Comparison of ENCODE assay signal across 12 mouse cellular contexts in genomic region chr19:55257656-55258375, GRCm38 (mm10). TPM values are rescaled to one million over a fixed set of nuclear protein-coding genes. Genes with fewer than 3 reads are reported as not detected.
A peak's percentile ranks its signal among the peaks of the same experiment; 100 is the strongest.
DNase-seq lines count a peak whose midpoint lies in the region; ATAC-seq lines count a peak whose summit lies in the region.
"Had no signal": no experiment of that assay in that cellular context is flagged by ENCODE, and none has a peak within 500 bp of the region (broad histone marks: within the 10 kb centered on the region; RNA-seq: fewer than 3 reads in every experiment).

No protein-coding gene starts in this region.

- H3K9me3 ChIP-seq in intestine, embryonic 16.5 days (ENCODE audit: control insufficient read depth, low read length): no peaks in the 10 kb centered on the region
- H3K9me3 ChIP-seq in lung, embryonic 16.5 days (ENCODE audit: control insufficient read depth, low read length): no peaks in the 10 kb centered on the region
- H3K9me3 ChIP-seq: limb, embryonic 13.5 days had no signal

- peak; percentile 87 for ATAC-seq in intestine, embryonic 16.5 days
- ATAC-seq in lung, embryonic 16.5 days (ENCODE audit: low read depth): no peak
- ATAC-seq in megakaryocyte-erythroid progenitor cell, adult 5-6 weeks (replicated peaks; ENCODE audit: low FRiP score, low TSS enrichment, poor library complexity, severe bottlenecking): no peak

- H3K9ac ChIP-seq in intestine, embryonic 16.5 days (ENCODE audit: low read depth, low read length): no peak overlapping the region
- no peak overlapping the region for H3K9ac ChIP-seq in lung, embryonic 16.5 days (ENCODE audit: low read length)
- H3K9ac ChIP-seq: limb, embryonic 13.5 days had no signal

- peak overlapping the region; percentile 26 for H3K4me2 ChIP-seq in intestine, embryonic 16.5 days (ENCODE audit: low read depth, low read length)
- no peak overlapping the region for H3K4me2 ChIP-seq in lung, embryonic 16.5 days (ENCODE audit: low read depth, low read length)
- H3K4me2 ChIP-seq: limb, embryonic 13.5 days had no signal

- H3K27ac ChIP-seq in intestine, embryonic 16.5 days (ENCODE audit: low read length): peak overlapping the region; percentile 83
- peak overlapping the region; percentile 66 for H3K27ac ChIP-seq in lung, embryonic 16.5 days (ENCODE audit: low read length)
- H3K27ac ChIP-seq: layer of hippocampus, adult 2 months; limb, embryonic 13.5 days had no signal

- peak; percentile 61 for DNase-seq in urinary bladder, postnatal 14 days (ENCODE audit: low spot score)
- DNase-seq in urinary bladder, adult 2 months (ENCODE audit: low spot score): no peak
- peak; percentile 72 for DNase-seq in yolk sac, embryonic 10.5 days (ENCODE audit: low spot score)
- DNase-seq in thymus, adult 18-20 months: no peak
- DNase-seq in left cerebral cortex, adult 9 months (ENCODE audit: low spot score in 2 of 2): no peak
- DNase-seq: cerebellum, adult 9-10 months had no signal

- H3K4me3 ChIP-seq in intestine, embryonic 16.5 days (ENCODE audit: low read length): no peak overlapping the region
- no peak overlapping the region for H3K4me3 ChIP-seq in lung, embryonic 16.5 days (ENCODE audit: low read length)
- H3K4me3 ChIP-seq: layer of hippocampus, adult 2 months; limb, embryonic 13.5 days had no signal

- H3K27me3 ChIP-seq in intestine, embryonic 16.5 days (replicated peaks; ENCODE audit: control insufficient read depth, insufficient read depth, low read length): no peaks in the 10 kb centered on the region
- H3K27me3 ChIP-seq in lung, embryonic 16.5 days (ENCODE audit: control insufficient read depth, insufficient read depth, low read depth, low read length): no peaks in the 10 kb centered on the region
- H3K27me3 ChIP-seq: limb, embryonic 13.5 days had no signal

- H3K4me1 ChIP-seq in intestine, embryonic 16.5 days (ENCODE audit: control insufficient read depth, insufficient read depth, low read length): peaks cover 13% of the 10 kb centered on the region; the same call in 1 of the 2 replicates
- H3K4me1 ChIP-seq in lung, embryonic 16.5 days (replicated peaks; ENCODE audit: control insufficient read depth, insufficient read depth, low read length): peaks cover 25% of the 10 kb centered on the region

- 62% methylated on average over 5 of the region's 5 CpGs for WGBS in intestine, embryonic 16.5 days
- WGBS in lung, embryonic 16.5 days: 49% methylated on average over 5 of the region's 5 CpGs

- 0 out of 2 replicates have a peak, but pooled peaks cover 4% of the 10 kb centered on the region for H3K36me3 ChIP-seq in intestine, embryonic 16.5 days (ENCODE audit: control insufficient read depth, insufficient read depth, low read length)
- no peaks in the 10 kb centered on the region for H3K36me3 ChIP-seq in lung, embryonic 16.5 days (ENCODE audit: control insufficient read depth, insufficient read depth, low read length)
- H3K36me3 ChIP-seq: limb, embryonic 13.5 days had no signal

RNA-seq across cellular contexts. Expression of gene Acsl5, which starts 6.1 kb away (rescaled TPM):
- 47.9 and 50.6 TPM in 2 replicates for polyA plus RNA-seq in urinary bladder, adult 2 months (2012; rRNA removed)
- 589 and 886 TPM in 2 replicates for polyA plus RNA-seq in intestine, embryonic 16.5 days (2015; fragmentation: Nextera tagmentation; extraction: Ambion mirVana)
- polyA plus RNA-seq in lung, embryonic 16.5 days (2015; fragmentation: Nextera tagmentation; extraction: Ambion mirVana): 86.3 and 103 TPM in 2 replicates
- 180 and 241 TPM in 2 replicates for total RNA-seq in megakaryocyte-erythroid progenitor cell, adult 5-6 weeks (2014; fragmentation: Nextera tagmentation)
- total RNA-seq in megakaryocyte-erythroid progenitor cell, adult 5-6 weeks (2017): 295 and 345 TPM in 2 replicates

RNA-seq across cellular contexts. Expression of gene Gucy2g, which starts 16.8 kb away (rescaled TPM):
- polyA plus RNA-seq in urinary bladder, adult 2 months (2012; rRNA removed): 0.14 and 0.22 TPM in 2 replicates
- 0.04 and 0.06 TPM in 2 replicates for polyA plus RNA-seq in intestine, embryonic 16.5 days (2015; fragmentation: Nextera tagmentation; extraction: Ambion mirVana)
- 0.09 and 0.10 TPM in 2 replicates for polyA plus RNA-seq in lung, embryonic 16.5 days (2015; fragmentation: Nextera tagmentation; extraction: Ambion mirVana)
- total RNA-seq in megakaryocyte-erythroid progenitor cell, adult 5-6 weeks (2014; fragmentation: Nextera tagmentation): not detected in 2 replicates
- total RNA-seq in megakaryocyte-erythroid progenitor cell, adult 5-6 weeks (2017): not detected in 2 replicates
- polyA plus RNA-seq: heart, embryonic 14.5 days; limb, embryonic 13.5 days had no signal

RNA-seq across cellular contexts. Expression of gene Zdhhc6, which starts 58.0 kb away (rescaled TPM):
- polyA plus RNA-seq in urinary bladder, adult 2 months (2012; rRNA removed): 29.3 and 33.3 TPM in 2 replicates
- polyA plus RNA-seq in intestine, embryonic 16.5 days (2015; fragmentation: Nextera tagmentation; extraction: Ambion mirVana): 92.7 and 101 TPM in 2 replicates
- polyA plus RNA-seq in lung, embryonic 16.5 days (2015; fragmentation: Nextera tagmentation; extraction: Ambion mirVana): 101 and 110 TPM in 2 replicates
- total RNA-seq in megakaryocyte-erythroid progenitor cell, adult 5-6 weeks (2014; fragmentation: Nextera tagmentation): 80.1 and 80.5 TPM in 2 replicates
- 66.1 and 68.1 TPM in 2 replicates for total RNA-seq in megakaryocyte-erythroid progenitor cell, adult 5-6 weeks (2017)

RNA-seq across cellular contexts. Expression of gene Vti1a, which starts 58.3 kb away (rescaled TPM):
- polyA plus RNA-seq in urinary bladder, adult 2 months (2012; rRNA removed): 22.7 and 23.4 TPM in 2 replicates
- 24.4 and 27.4 TPM in 2 replicates for polyA plus RNA-seq in intestine, embryonic 16.5 days (2015; fragmentation: Nextera tagmentation; extraction: Ambion mirVana)
- polyA plus RNA-seq in lung, embryonic 16.5 days (2015; fragmentation: Nextera tagmentation; extraction: Ambion mirVana): 26.7 and 27.0 TPM in 2 replicates
- 56.4 and 65.4 TPM in 2 replicates for total RNA-seq in megakaryocyte-erythroid progenitor cell, adult 5-6 weeks (2014; fragmentation: Nextera tagmentation)
- total RNA-seq in megakaryocyte-erythroid progenitor cell, adult 5-6 weeks (2017): 39.6 and 54.3 TPM in 2 replicates

Comparison
In these comparisons a context has a peak if more than half of its experiments do, and no peak if none do; other contexts are left out.
1. DNase-seq: peak in urinary bladder, postnatal 14 days (single experiment) and yolk sac, embryonic 10.5 days (single experiment); none in urinary bladder, adult 2 months (single experiment), thymus, adult 18-20 months (0 of 2) and left cerebral cortex, adult 9 months (0 of 2).